Mouse (Mus musculus): ENCODE results near the gene Dthd1.

The Dthd1 gene

DNA sequence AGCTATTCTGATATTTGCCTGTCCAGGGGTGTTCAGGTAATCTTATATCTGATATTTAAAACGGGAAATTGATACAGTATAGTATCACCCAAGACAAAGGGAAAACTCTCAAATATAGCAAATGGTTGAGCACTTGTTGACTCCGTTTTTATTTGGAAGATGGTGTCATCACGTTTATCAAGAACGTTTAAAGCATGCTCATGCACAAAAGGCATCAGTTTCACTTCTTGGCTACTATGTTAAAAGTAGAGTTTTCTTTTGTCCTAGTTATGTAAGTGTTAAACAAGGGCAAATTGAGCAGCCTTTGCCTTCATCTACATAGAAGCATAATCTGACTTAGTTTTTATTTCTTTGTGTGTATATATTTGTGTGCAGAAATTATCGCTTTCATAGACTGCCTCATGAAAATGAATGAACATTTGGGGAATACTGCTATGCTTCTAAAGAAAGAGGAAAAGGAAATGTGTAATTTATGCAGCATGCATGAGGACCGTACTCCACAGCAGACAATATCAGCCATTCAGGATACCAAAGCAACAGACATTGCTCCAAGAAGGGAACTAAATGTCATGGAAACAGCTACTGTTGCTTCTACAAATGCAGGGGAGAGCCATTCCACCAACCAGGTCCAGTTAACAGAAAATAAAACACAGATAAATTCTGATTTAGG lies at the start of gene Dthd1:
Dthd1 (plus strand) TSS at position 422 of the 670 bp plus-strand sequence.
- DNase-seq (ENCODE audit: low spot score in 2 of 2): no peak

DNA sequence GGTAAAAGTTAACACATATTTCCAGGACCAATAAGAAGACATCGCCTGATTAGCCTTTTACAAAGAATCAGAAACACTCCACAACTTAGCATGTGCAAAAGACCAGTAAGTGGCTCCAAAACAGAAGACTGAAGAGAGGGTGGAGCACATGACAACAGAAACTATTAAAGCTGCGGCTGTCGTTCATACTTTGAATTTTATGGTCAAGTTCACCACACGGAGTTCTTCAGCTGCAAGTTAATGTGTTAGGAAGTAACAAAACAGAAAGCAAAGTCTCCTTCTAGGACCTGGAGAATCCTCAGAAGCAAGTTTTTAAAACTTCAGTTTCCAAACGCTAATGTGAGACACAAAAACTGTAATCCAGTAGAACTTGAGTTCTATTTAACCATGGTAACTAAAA lies 49.5 kb upstream of the Dthd1 start:
- no peak for DNase-seq (ENCODE audit: low spot score in 2 of 2)

DNA sequence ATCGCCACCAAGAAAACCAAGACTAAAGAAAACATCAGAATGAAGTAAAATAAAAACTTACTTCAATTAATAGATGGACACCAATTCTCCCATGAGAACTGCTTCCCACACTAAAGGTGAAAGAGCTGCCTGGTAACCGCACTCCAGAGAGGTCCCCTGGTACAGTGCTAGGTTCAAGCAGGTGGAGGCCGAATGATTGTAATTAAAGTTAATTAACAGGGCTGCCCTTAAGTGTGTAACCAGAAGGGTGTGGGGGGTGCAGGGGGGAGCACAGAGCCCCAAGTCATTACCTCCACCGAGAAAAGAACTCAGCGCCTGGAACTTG lies 48.2 kb upstream of the Dthd1 start:
- no peak for DNase-seq (ENCODE audit: low spot score in 2 of 2)

DNA sequence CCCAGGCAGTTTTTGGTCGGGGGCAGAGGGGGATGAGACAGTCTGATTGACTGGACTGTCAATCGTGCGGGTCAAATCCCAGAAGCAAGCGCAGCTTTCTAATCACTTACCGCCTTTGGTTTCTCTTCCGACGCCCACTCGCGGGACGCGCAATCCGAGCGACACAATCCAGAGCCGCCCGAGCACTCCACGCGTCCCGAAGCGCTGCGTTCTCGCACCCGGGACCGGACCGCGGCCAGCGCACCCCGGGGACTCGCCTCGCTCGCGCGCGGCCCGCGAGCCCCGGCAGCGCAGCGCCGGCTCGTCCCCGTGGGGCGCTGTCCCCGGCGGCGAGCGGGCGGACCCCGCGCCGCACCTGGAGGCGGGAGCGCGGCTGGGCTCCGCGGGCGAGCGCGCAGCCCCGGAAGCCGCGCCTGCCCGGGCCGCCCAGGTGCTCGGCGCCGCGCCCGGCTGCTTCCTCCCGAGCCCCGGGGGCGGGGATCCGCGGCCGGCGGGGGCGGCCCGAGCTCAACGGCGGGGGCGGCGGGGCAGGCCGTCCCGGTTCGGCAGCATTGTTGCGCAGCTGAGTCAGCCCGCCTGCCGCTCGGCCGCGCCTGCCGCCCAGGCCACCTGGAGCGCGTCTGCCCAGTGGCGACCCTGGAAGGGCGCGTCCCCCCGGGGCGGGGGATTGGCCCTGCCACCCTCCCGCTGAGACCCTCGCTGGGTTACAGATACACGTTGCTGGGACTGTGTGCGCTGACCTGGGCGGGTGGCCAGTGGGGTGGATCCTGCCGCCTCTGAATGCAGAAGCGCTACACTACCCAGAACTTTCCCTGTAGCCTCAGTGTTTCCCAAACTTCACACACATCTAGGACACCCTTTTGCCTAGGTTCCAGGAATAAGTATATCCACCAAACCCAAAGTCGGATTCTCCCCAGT lies 47.6 kb upstream of the Dthd1 start, which contains the start of gene Arap2:
Arap2 (minus strand) TSS at position 376 of the 918 bp plus-strand sequence.
- DNase-seq (ENCODE audit: low spot score in 2 of 2): peak; percentile 68 to 81

DNA sequence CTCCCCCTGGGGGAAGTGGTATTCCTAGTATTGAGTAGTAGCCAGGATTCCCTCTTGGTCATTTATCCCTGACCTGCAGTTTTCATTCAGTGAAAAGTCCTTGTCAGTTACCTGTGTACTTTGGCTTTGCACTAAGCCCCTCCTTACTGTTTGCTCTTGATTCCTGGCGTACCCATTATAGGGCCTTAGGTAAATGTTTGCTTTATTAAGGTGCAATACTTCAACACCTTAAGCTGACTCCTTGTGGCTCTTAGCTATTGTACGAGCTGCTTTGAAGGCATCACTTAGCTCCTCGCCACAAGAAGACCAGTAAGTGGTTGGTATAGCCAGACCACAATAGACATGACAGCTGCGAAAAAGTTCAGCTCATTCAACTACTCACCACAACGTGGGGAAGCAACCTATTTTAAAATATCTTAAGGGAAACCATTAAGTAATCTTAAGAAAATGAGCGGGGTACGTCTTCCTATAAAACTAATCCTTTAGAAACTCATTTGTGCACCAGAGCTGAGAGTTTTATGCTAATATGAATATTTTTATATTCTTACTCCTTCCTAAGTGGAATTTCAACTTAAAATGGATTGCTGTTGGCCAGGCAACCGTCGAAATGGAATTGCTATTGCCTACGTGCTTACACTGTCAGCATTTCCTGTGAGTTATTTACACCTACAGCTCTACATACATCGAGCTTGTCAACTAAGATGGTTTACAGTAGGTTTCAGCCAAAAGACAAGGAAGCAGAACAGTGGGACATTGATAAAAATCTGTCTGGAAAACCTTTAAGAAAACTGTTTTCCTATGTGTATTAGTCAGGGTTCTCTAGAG lies 41.6 kb upstream of the Dthd1 start:
- DNase-seq (ENCODE audit: low spot score in 2 of 2): no peak

DNA sequence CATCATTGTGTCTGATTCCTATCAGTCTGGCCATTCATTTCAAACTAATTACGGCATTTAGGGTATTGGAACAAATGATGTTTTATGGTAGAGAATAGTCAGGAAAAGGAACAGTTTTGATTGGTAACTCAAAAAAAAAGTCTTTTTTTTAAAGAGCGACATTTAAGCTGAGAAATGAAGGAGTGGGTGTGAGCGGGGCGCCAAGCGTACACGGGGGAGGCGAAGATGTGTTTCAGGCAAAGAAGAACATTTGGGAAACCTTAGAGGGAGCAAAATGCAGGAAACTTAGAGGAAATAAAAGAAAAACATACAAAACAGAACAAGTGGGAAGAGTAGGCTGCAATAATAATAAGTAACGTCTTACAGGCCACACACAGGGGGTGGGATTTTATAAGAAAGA lies 35.8 kb upstream of the Dthd1 start:
- DNase-seq (ENCODE audit: low spot score in 2 of 2): no peak

DNA sequence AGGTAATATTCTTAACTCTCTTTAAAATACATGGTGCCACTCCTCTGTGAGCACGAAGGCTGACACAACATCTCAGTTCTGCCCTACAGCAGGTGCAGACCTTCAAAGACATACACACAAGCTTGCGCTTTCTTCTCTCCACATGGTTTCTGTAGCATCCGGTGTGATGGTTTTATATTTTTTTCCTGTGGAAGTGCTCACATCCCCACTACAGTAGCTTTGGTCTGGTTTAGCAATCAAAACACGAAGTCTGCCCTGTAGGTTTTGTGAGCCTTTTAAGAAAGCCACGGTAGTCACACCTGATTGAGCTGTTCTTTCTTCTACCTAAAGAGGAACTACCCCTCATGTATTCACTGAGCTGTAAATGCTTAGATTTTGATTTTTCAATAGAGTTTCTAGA lies 34.9 kb upstream of the Dthd1 start:
- DNase-seq (ENCODE audit: low spot score in 2 of 2): no peak

DNA sequence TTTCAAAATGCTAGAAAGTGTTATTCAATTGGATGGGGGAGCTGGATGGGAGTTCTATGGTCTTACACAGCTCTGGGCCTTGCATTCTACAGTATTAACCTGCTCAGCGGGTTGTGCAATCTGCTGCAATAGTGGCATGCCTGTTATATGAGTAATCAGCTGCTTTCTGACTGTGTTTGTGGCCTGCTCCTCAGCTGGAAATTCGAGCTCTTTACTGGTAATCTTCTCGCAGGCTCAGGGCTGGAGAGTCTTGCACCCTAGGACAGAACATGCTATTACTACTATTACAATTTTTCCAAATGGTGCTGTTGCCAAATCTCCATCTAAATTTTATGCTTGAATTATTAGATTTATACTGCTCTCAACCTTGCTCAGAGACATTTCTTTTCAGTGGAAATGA lies 26.8 kb upstream of the Dthd1 start:
- DNase-seq (ENCODE audit: low spot score in 2 of 2): no peak

DNA sequence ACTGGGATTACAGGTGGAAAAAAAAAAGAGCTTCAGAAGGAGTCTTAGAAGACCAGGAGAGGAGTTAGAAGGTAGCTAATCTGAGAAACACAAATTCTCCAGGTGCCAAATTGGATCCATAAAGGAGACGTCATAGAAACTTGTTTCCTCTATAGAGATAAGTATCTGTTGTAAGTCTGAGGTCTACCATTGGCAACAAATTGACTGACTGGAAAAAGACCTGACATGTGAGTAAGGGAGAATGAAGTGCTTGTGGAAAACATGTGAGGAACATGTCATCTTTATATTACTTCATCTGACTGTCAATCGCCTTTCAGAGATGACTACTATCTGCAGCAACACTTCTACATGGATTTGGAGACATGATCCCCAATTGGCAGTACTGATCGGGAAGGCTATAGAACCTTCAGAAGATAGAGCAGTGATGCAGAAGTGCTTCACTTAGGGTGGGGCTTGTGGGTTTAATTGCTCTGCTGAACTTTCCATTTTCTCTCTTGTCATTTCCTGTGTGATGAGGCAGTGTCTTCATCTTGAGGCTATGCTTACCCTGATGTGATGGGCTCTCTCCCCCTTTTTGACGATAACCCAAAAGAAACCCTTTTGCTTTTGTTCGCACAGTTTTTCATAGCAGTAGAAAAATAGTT lies 22.6 kb upstream of the Dthd1 start:
- DNase-seq (ENCODE audit: low spot score in 2 of 2): no peak

DNA sequence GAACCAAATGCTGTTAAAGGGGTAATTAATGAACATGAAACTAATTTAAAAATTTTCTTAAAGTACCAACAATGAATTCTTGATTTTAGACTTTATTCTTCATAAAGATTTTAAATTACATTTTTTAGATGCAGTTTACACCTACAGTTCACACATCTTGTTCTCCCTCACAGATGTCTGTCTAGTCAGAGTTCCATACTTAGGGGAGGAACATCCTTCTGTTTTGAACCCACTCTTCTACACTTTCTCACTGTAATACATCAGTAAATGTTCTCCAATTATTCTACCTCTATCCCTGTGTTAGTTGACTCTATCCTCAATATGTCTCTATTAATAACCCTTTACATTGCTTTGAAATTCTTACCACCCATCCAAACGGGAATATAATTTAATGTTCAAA lies 20.8 kb upstream of the Dthd1 start:
- DNase-seq (ENCODE audit: low spot score in 2 of 2): no peak

DNA sequence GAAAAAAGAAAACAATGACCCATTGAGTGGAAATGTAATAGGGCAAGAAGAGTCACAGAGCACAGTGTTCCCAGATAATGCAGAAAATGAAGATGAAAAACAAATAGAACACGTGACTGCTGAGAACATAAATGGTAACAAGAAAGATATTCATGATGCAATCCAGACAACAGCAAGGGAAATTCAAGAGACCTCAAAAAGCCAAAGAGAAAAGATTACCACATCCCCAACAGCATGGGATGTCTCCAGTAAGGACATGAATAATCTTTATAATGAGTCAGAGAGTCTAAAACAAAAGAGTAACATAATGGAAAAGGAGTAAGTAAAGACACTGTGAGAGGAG lies 420 bp downstream of the Dthd1 start:
- DNase-seq (ENCODE audit: low spot score in 2 of 2): no peak

DNA sequence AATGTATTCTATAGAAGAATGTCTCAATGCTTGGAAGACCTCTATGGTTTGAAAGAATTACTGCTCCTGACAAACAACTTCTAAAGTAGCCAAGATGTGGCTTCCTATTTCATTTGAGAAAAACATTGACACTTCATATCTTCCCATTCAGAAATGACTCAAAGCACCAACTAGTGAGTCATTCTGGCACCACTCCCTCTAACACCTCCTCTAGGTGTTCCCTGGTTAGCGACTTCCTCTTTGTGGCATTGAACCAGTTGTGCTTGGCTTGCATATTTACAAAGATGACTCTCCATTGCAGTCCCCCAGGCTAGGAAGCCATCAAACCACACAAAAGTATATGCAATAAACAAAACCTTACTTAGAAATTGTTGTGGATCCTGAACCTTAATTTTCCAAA lies 2.1 kb downstream of the Dthd1 start:
- DNase-seq (ENCODE audit: low spot score in 2 of 2): no peak

DNA sequence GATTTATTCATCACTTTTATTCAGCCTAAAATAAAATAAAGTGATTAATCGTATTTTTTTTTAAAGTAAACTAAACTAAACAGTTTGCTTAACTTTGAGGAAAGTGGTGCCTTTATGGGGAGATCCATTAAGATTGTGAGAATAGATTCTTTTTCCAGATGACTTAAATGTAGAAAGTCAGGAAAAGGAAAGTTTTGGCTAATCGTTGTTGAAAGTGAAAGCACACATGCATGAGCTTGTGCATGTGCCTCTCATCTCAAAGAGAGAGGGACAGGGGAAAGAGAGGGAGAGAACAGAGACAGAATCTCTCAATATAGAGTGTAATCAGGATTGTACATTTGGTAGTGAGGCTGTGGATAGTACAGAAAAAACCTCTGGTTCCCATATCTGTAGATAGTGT lies 5.9 kb downstream of the Dthd1 start:
- no peak for DNase-seq (ENCODE audit: low spot score in 2 of 2)

DNA sequence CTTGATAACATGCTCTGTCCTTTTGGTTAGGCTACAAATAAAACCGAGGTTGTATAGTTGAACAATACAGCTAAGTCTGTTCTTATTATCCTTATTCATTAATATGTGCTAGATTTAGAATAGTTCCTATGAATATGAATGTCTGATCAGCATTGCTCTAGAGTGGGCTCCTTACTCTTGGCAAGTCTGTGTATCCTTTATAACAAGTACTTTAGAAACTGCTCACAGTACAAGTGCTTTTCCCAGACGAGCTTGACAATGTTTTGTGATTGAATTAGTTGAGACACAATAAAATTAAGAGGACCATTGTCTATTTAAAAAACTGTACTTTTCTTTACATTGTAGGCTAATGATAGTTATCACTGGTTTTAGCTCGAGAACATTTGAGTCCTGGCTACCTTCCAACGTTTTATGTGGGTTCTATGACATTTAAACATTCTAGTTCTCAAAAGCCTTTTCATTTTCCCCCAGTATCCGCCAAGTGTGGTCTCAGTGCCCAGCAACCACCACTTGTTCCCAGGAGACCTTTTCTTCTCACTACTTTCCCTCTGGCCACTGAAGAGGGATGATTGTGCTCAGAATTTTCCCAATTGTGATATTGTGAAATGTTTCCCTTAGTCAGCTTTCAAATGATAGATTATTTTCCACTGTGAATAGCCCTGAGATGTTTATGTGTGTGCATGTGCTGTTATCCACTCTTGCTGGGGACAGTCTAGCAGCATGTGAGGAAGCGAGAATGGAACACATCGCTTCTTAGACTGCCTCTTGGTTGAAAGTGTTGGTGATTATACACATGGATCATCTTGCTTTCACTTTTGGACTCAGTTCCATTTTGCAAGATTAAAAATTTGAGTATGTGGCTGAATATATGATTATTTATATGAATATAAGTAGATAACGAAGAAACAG lies 7.0 kb downstream of the Dthd1 start:
- no peak for DNase-seq (ENCODE audit: low spot score in 2 of 2)

DNA sequence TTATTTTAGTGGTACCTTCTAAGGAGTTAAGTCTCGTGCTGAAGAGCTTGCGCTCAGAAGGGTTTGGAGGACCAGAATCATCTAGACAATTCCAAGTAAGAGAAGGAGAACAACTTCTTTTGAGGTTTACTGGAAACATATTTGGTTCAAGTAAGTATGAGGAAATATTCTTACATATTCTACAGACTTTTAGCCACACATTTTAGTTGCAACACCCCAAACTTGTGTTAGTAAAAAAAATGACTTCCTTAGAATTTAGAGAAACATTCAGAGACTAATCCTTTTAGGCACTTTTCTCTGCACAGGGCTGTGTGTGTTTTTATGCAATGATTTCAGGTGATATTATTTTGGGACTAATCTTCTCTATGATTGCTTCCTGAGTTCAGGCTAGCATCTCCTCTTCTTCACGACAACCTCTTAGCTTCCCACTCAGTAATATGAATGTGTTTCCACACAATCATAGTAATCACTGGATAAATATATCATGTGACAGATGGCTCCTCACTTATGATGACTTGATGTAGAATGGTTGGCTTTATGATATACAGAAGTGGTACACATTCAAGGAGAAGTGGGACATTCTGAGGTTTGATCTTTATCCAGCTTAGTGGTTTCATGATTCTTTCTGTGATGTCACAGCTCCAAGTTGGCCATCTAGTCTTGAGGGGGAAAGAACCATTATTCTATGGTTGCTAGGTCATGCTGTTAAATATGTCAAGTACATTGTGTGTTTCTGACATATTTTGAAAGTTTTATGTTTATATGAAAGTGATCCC lies 29.5 kb downstream of the Dthd1 start:
- no peak for DNase-seq (ENCODE audit: low spot score in 2 of 2)

DNA sequence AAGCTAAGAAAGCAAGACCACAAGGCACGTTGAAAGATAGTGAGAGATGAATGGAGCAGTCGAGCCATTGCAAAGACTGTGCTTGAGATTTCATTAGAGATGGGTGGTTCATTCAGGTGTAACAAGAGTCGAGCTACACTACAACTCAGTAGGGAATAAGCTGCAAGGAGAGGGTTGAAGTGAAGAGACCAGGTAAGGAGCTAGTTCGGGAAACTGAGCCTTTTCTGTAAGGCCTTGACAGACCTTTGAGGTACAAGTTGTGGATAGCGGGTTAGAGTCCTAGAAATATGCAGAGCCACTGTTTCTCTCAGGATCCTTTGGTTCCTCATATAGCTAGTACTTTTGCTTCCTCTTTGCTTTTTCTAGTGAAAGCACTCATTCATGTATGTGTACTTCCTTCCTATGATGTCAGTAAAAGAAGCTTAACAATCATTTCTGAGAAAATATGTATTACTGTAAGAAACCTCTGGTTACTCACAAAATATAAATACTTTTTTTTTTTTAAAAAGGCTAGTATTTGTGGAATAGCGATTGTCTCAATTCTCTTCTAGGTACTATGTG lies 33.0 kb downstream of the Dthd1 start:
- no peak for DNase-seq (ENCODE audit: low spot score in 2 of 2)

DNA sequence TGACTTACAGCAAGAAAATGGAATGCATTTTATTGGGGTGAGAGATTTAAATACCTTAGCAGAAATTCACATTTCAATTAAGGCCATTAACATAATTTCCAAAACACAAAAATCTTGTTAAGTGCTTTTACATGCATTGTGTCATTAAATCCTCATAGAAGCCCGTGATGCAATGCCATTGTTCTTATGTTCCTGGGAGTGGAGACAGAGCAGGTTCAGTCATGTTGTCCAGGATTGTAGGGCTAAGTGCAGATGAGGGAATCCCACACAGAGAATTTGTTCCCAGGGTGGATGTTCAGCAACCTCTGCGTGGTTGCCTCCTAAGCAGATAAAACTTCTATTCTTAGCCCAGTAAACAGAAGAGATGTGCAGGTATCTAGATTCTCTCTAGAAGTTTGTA lies 37.7 kb downstream of the Dthd1 start:
- DNase-seq (ENCODE audit: low spot score in 2 of 2): no peak

DNA sequence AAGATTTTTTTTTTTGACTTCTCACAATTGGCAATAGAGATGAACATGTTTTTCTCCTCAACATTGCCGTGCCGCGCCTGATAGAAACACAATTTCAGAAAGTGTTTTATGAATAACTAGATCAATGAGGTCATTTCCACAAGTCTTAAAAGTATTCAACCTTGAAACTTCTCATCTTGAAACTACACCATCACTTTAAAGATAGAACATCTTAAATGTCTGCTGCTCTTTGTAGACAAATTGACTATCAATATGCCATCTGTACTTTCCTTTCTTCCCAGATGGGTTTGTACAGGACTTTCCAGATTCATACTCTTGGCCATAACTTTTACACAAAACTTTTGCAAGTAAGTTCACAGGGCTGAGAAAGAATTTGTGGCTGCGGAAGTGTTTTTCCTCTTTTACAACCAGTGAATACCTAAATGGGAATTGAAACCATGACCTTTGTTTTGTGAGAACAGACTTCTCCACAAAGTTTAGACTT lies 40.8 kb downstream of the Dthd1 start:
- no peak for DNase-seq (ENCODE audit: low spot score in 2 of 2)

DNA sequence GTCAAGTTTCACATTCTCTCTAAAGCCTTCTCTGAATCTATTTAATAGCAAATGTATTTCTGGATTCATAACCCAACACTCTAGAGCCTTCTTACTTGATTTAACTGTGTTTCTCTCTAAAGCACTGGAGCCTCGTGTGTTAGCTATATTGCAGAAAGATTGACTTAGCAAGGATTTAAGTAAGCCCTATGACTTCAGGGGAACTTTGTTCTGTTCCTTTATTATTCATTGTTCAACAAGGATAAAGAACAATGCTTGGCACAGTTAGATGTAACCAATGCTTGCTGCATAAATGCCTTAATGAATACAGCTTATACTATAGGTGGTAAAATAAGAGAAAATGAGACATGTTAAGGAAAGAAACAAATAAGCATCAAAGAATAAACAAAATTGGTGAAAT lies 43.9 kb downstream of the Dthd1 start:
- no peak for DNase-seq (ENCODE audit: low spot score in 2 of 2)

DNA sequence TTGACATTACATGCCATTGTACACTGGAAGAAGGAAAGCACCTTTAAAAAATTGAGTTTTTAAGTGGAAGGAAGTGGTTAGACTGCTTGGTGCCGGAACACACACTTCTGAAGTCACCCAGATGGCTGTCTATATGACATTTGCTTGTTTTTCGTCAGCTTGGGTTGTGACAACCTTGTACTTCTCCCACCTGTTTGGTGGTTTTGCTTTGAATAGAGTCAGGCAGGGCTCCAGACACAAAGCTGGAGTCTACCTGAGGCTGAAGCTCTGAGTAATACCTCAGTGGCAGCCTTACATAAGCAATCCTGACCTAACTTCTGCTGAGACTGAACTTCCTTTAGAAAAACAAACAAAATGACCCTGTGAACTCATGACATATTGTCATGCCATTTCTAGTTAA lies 44.7 kb downstream of the Dthd1 start:
- DNase-seq (ENCODE audit: low spot score in 2 of 2): no peak
